Mouse (Mus musculus): Measurements from ENCODE around the gene Bace2. TPM values are rescaled to one million over a fixed set of nuclear protein-coding genes. Genes with fewer than 3 reads are reported as not detected.

The Bace2 gene
- 3.5 and 4.3 TPM in 2 replicates for polyA plus RNA-seq (2016; fragmentation: Nextera tagmentation; extraction: Ambion mirVana)

DNA sequence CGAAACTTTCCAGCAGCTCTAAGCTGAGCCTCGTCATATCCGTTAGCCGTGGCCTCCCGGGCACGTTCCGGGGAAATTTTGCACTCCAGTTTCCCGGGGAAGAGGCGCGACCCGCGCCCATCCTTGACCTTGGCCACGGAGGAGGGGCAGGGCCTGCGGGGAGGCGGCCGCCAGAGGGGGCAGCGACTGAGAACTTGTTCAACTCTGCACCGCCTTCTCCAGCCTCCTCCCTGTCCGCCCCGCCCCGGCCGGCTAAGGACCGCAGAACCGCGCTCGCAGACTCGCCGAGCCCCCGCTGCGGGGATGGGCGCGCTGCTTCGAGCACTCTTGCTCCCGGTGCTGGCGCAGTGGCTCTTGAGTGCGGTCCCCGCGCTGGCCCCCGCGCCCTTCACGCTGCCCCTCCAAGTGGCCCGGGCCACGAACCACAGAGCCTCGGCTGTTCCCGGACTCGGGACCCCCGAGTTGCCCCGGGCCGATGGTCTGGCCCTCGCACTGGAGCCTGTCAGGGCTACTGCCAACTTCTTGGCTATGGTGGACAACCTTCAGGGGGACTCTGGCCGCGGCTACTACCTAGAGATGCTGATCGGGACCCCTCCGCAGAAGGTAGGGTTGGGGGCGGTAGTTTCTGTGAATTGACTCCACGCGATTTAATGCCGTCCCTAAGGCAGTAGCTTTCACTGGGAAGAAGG, at the start of gene Bace2:
Bace2 (plus strand) TSS at position 244 of the 689 bp plus-strand sequence.
- Histone ChIP-seq H3K27me3 (peaks cover 52% of the 10 kb centered on the region), H3K27ac (no peak within 1 kb of the TSS), H3K4me3 (peak within 1 kb of the TSS; percentile 56), H3K4me2 (replicated peaks) (peak within 1 kb of the TSS; percentile 99), H3K4me1 (peaks cover 19% of the 10 kb centered on the region), H3K9me3 (replicated peaks) (no peaks in the 10 kb centered on the region), H3K9ac (peak within 1 kb of the TSS; percentile 54), H3K36me3 (no peaks in the 10 kb centered on the region)
- 1% methylated on average over 56 of the region's 58 CpGs for WGBS
- ATAC-seq (ENCODE audit: low FRiP score) = peak; percentile 75

- Histone ChIP-seq H3K27ac (no peak overlapping the region), H3K9ac (no peak overlapping the region), H3K4me2 (replicated peaks) (no peak overlapping the region), H3K9me3 (replicated peaks) (no peaks in the 10 kb centered on the region), H3K4me1 (no peaks in the 10 kb centered on the region), H3K27me3 (no peaks in the 10 kb centered on the region), H3K36me3 (no peaks in the 10 kb centered on the region), H3K4me3 (no peak overlapping the region)
- no peak for ATAC-seq (ENCODE audit: low FRiP score)
- WGBS = 52% methylated on average over 4 of the region's 4 CpGs
Measured at GRCm38 (mm10) chr16:97307594-97307993, 48.9 kb upstream of the Bace2 start.

- Histone ChIP-seq H3K4me2 (replicated peaks) (no peak overlapping the region), H3K27me3 (no peaks in the 10 kb centered on the region), H3K36me3 (no peaks in the 10 kb centered on the region), H3K4me3 (no peak overlapping the region), H3K9ac (no peak overlapping the region), H3K9me3 (replicated peaks) (no peaks in the 10 kb centered on the region), H3K27ac (no peak overlapping the region), H3K4me1 (peaks cover 3% of the 10 kb centered on the region)
- 68% methylated on average over 4 of the region's 4 CpGs for WGBS
- no peak for ATAC-seq (ENCODE audit: low FRiP score)
Measured at GRCm38 (mm10) chr16:97309796-97310569, 46.6 kb upstream of the Bace2 start.

- Histone ChIP-seq H3K27me3 (no peaks in the 10 kb centered on the region), H3K9ac (no peak overlapping the region), H3K27ac (no peak overlapping the region), H3K4me1 (peaks cover 3% of the 10 kb centered on the region), H3K4me3 (no peak overlapping the region), H3K36me3 (no peaks in the 10 kb centered on the region), H3K9me3 (replicated peaks) (no peaks in the 10 kb centered on the region), H3K4me2 (replicated peaks) (no peak overlapping the region)
- 87% methylated on average over 1 of the region's 1 CpGs for WGBS
- no peak for ATAC-seq (ENCODE audit: low FRiP score)
Measured at GRCm38 (mm10) chr16:97310570-97310846, 46.0 kb upstream of the Bace2 start.

DNA sequence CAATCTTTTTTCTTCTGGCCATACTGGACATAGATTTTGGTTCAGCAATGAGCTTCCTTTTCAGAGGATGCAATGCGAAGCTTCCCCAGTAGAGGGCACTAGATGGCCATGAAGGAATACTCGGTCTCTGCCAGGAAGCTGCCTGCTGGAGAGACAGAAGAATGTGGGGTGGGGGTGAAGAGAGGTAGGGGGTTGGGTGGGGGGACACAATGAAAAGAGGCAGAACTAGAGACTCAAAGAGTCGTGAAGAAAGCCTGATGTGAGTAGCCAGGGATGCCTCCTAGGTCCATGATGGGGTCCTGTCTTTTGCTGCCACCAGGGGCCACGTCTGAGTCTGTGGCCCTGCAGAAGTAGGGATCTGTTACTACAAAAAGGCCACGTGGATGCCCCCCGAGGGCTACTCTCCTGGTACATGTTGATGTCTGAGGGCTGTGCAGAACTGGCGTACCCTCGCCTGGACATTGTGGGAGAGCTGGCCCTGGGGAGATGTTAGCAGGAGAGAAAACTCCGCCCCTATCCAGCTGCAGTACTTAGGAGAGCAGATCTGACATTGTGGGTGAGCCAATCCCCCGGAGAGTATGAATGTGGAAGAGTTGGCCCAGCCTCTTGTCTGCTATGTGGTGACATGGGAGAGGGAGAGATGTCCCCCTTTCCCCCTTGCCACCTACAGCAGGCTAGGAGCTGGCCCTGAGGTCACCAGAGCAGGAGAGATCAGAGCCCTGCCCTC, 43.4 kb upstream of the Bace2 start:
- H3K4me3 ChIP-seq = no peak overlapping the region
- H3K27me3 ChIP-seq = no peaks in the 10 kb centered on the region
- H3K4me1 ChIP-seq = peaks cover 3% of the 10 kb centered on the region
- no peak overlapping the region for H3K9ac ChIP-seq
- no peaks in the 10 kb centered on the region for H3K36me3 ChIP-seq
- H3K4me2 ChIP-seq (replicated peaks) = no peak overlapping the region
- H3K27ac ChIP-seq = no peak overlapping the region
- WGBS = 25% methylated on average over 10 of the region's 10 CpGs
- no peaks in the 10 kb centered on the region for H3K9me3 ChIP-seq (replicated peaks)
- ATAC-seq (ENCODE audit: low FRiP score) = peak; percentile 26; the same call in 1 of the 2 replicates

- WGBS = 79% methylated on average over 3 of the region's 3 CpGs
- ATAC-seq (ENCODE audit: low FRiP score) = no peak
- Histone ChIP-seq H3K27me3 (no peaks in the 10 kb centered on the region), H3K27ac (no peak overlapping the region), H3K9ac (no peak overlapping the region), H3K4me2 (replicated peaks) (no peak overlapping the region), H3K4me1 (peaks cover 9% of the 10 kb centered on the region; the same call in 1 of the 2 replicates), H3K9me3 (replicated peaks) (no peaks in the 10 kb centered on the region), H3K36me3 (no peaks in the 10 kb centered on the region), H3K4me3 (no peak overlapping the region)
Measured at GRCm38 (mm10) chr16:97321576-97321975, 35.0 kb upstream of the Bace2 start.

DNA sequence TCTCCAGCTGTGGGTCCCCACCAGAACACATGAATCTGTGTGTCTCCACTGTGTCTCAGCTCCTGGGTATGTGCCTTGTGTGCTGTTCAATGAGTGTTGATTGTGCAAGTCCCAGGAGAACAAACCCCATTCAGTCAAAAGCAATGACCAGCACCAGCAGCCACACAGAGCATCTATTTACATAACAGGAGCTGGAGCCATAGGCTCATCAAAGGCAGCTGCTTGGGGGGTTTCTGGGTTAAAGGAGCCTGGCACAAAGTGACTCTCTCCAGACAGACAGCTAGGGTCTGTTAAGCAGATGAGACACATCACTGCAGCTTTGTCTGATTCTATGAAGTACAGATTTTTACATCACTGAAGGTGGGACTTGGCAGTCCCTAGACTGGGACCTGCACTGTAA, 33.9 kb upstream of the Bace2 start:
- Histone ChIP-seq H3K27me3 (no peaks in the 10 kb centered on the region), H3K4me1 (peaks cover 9% of the 10 kb centered on the region; the same call in 1 of the 2 replicates), H3K4me2 (replicated peaks) (no peak overlapping the region), H3K9ac (no peak overlapping the region), H3K27ac (no peak overlapping the region), H3K4me3 (no peak overlapping the region), H3K9me3 (replicated peaks) (no peaks in the 10 kb centered on the region), H3K36me3 (no peaks in the 10 kb centered on the region)
- ATAC-seq (ENCODE audit: low FRiP score) = peak; percentile 78

GRCm38 (mm10) chr16:97325975-97326374, 30.6 kb upstream of the Bace2 start:
- Histone ChIP-seq H3K27me3 (no peaks in the 10 kb centered on the region), H3K27ac (no peak overlapping the region), H3K4me1 (peaks cover 9% of the 10 kb centered on the region; the same call in 1 of the 2 replicates), H3K4me2 (replicated peaks) (no peak overlapping the region), H3K9me3 (replicated peaks) (no peaks in the 10 kb centered on the region), H3K4me3 (no peak overlapping the region), H3K9ac (no peak overlapping the region), H3K36me3 (no peaks in the 10 kb centered on the region)
- no peak for ATAC-seq (ENCODE audit: low FRiP score)
- 34% methylated on average over 8 of the region's 8 CpGs for WGBS

DNA sequence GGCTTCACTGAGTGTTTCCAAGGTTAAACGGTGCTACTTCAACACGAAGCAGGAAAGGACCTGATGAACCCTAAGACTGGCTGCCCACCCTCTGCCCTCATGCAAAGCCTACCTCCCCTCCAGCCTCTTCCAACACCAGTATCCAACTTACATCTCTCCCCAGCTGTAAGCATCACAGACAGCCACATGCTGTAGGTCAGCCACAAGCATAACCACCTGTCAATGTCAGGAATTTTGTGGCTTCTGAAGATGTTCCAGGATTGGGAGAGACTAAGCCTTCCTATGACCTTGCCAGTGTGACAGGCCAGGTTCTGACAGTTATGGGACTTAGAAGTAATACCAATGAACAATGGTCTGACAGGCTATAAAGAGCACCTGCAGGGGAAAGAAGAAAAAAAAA, 27.9 kb upstream of the Bace2 start:
- H3K9ac ChIP-seq = no peak overlapping the region
- no peaks in the 10 kb centered on the region for H3K27me3 ChIP-seq
- no peaks in the 10 kb centered on the region for H3K36me3 ChIP-seq
- no peaks in the 10 kb centered on the region for H3K4me1 ChIP-seq
- ATAC-seq (ENCODE audit: low FRiP score) = no peak
- no peaks in the 10 kb centered on the region for H3K9me3 ChIP-seq (replicated peaks)
- no peak overlapping the region for H3K27ac ChIP-seq
- 90% methylated on average over 2 of the region's 2 CpGs for WGBS
- H3K4me3 ChIP-seq = no peak overlapping the region
- H3K4me2 ChIP-seq (replicated peaks) = no peak overlapping the region

DNA sequence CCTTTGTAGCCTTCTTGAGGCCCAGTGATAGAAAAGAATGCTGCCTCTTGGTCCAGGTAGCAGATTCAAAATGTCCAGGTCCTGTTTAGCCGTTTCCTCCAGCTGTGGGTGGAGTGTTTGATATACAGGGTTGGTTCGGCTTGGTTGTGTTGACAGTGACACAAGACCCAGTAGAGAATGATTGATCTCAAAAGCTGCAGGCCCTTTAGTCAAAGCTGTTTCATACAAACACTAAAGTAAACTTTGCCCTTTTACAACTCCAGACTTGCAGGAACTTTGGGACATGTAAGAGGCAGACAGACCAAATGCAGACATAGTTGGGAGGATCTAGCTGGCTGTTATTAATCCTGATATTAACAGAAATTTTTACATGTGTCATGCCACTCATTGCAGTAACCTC, 3.5 kb upstream of the Bace2 start:
- WGBS = 78% methylated on average over 2 of the region's 2 CpGs
- H3K36me3 ChIP-seq = no peaks in the 10 kb centered on the region
- H3K27ac ChIP-seq = no peak overlapping the region
- H3K9me3 ChIP-seq (replicated peaks) = no peaks in the 10 kb centered on the region
- H3K9ac ChIP-seq = no peak overlapping the region
- no peak overlapping the region for H3K4me2 ChIP-seq (replicated peaks)
- peaks cover 17% of the 10 kb centered on the region for H3K4me1 ChIP-seq
- H3K4me3 ChIP-seq = no peak overlapping the region
- peaks cover 27% of the 10 kb centered on the region for H3K27me3 ChIP-seq
- ATAC-seq (ENCODE audit: low FRiP score) = no peak

DNA sequence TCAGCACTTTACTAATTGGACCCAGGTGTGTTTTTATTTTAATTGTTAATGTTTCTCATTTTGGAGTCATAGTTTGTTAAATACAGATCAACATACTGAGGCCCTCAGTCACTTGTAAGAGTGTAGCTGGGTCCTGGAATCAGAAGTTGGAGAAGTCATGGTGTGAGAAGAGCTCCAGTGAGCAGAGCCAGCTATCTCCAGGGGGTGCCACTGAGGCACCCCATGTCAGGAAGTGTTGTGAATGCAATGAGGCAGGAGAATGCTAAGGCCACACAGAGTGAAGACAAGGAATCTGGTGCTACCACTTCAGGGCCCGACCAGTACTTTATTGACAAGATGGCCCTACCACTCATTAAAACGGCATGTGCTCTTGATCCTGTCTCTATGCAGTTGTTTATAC, 1.9 kb upstream of the Bace2 start:
- WGBS = 77% methylated on average over 2 of the region's 2 CpGs
- peaks cover 44% of the 10 kb centered on the region for H3K27me3 ChIP-seq

DNA sequence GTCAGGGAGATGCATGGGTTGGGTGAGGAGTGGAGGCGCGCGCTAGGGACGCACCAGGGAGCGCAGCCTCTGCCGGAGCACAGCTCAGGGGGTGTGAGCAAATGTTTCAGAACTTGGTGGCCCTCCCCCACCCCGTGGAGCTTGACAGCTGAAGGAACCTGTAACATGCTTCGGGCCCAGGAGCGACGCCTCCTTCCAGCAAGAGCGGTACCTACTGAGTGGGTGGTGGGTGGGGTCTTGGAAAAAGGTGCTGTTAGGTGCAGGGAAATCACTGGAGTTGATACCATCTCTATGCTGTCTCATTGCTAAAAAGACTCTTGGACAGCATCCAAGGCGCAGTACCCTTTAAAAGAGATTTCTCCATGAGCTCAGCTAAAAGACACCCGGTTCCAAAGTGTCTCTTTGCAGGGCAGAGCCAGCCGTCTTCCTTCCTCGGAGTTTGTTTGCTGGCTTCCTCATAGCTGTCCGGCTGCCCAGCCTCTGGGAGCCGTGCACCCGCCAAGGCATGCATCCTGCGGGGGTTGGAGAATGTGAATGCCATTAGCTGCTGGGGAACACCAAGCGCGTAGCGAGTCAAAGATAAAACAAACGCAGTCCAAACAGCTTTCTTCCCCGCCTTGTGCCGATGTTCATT, 763 bp downstream of the Bace2 start:
- peaks cover 52% of the 10 kb centered on the region for H3K27me3 ChIP-seq
- WGBS = under 1% methylated on average over 25 of the region's 25 CpGs

More for the DNA sequence above, 1.9 kb upstream of the Bace2 start:
- no peak overlapping the region for H3K4me2 ChIP-seq (replicated peaks)
- ATAC-seq (ENCODE audit: low FRiP score) = no peak
- H3K9me3 ChIP-seq (replicated peaks) = no peaks in the 10 kb centered on the region
- H3K9ac ChIP-seq = no peak overlapping the region
- H3K4me3 ChIP-seq = no peak overlapping the region
- peaks cover 19% of the 10 kb centered on the region for H3K4me1 ChIP-seq
- H3K36me3 ChIP-seq = no peaks in the 10 kb centered on the region
- H3K27ac ChIP-seq = no peak overlapping the region

More for the DNA sequence above, 763 bp downstream of the Bace2 start:
- Histone ChIP-seq H3K4me2 (replicated peaks) (peak overlapping the region; percentile 99), H3K4me3 (peak overlapping the region; percentile 56), H3K9ac (peak overlapping the region; percentile 54), H3K27ac (no peak overlapping the region), H3K36me3 (no peaks in the 10 kb centered on the region), H3K9me3 (replicated peaks) (no peaks in the 10 kb centered on the region), H3K4me1 (peaks cover 19% of the 10 kb centered on the region)
- peak; percentile 55; the same call in 1 of the 2 replicates for ATAC-seq (ENCODE audit: low FRiP score)
